Mouse (Mus musculus) frontal cortex, adult (tissue): ENCODE results near the gene Abcb5.
"Not testable (repeated sequence)": the region's sequence is repeated elsewhere in the genome, so short reads cannot be mapped to it uniquely, and the experiment has no call there.

Source experiments
- ATAC-seq: cut with Nextera tagmentation; 2 replicates; pipeline ENCODE4 v1.9.2; 2017; ENCODE audit warnings: mild to moderate bottlenecking, moderate library complexity, mixed read lengths; ENCODE audit not compliant: low TSS enrichment

The Abcb5 gene

DNA sequence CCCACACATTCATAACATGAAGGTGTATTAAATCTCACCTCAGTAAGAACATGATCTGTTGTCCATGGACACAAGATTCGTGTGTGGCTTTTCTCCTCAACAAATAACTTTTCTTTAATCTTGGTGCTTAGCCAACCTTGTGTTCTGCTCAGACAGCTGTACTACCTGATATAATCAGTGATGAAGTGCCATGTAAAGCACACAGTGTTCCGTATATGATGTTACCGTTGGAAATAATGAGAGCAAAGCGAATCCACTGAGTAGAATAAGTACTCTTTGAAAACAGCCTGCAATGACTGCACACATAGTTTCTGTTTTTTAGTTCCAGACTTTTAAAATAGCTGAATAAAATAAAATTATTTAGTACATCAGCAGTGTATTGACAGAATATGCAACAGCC is at the start of gene Abcb5:
TSS of gene Abcb5 (minus strand) at position 101 of the 400 bp plus-strand sequence.
- no peak for ATAC-seq

DNA sequence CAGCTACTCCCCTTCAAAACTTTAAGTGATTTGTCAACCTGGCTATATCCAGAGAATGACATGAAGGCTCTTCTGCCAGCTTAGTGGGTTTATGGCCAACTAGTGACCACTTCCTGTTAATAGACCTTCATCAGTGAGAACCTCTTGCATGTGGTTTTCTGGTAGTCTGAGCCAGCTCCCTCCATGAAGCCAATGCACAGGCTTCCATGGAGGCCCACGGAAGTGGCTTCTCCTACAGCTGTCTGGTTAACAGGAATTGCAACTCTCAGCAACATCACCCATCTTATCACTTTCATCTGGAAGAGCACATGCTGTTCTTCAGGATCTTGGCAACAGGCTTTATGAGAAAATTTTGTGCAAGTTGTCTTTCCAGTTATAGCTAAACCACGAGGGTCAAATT is 33.0 kb upstream of the Abcb5 start:
- peak; percentile 27; the same call in 1 of the 2 replicates for ATAC-seq

DNA sequence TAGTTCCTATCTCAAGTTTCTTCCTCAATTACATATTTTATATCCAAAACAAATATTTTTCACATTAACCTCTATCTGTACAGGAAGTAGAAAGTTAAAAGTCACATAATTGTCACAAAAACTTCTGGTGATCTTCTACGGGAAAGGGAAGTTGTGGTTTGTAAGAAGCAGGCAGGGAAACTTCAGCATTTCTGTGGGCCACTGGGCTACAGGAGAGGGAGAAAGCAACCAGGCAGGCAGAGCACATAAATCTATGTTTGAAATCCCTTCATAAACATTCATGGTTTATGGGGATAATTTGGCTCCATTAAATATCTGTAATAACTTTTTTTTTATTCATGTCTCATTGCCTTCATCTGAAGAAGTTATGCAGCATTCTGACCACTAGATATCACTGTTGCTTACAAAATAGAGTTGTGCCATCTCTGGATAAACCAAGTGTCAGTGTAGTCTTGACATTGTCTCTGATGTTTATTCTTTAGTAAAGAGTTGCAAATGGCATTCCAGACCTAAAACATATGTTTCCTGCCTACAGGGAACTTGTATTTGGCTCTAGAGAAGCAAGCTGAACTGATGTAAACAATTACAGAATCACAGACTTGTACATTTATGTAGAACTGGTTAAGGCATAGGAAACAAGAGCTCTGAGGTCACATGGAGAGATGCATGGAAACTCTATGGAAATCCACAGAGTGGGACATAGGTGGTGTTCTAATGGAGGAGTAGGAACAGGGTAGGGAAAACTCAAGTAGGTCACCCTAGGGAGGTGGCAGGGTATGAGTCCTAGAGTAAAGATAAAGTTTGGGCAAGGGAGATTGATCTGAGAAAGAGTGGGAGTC is 28.3 kb upstream of the Abcb5 start:
- peak; percentile 78 for ATAC-seq

- ATAC-seq = peak; percentile 95
These were observed 18.6 kb upstream of the Abcb5 start for GRCm38 (mm10) chr12:118984852-118985251.

DNA sequence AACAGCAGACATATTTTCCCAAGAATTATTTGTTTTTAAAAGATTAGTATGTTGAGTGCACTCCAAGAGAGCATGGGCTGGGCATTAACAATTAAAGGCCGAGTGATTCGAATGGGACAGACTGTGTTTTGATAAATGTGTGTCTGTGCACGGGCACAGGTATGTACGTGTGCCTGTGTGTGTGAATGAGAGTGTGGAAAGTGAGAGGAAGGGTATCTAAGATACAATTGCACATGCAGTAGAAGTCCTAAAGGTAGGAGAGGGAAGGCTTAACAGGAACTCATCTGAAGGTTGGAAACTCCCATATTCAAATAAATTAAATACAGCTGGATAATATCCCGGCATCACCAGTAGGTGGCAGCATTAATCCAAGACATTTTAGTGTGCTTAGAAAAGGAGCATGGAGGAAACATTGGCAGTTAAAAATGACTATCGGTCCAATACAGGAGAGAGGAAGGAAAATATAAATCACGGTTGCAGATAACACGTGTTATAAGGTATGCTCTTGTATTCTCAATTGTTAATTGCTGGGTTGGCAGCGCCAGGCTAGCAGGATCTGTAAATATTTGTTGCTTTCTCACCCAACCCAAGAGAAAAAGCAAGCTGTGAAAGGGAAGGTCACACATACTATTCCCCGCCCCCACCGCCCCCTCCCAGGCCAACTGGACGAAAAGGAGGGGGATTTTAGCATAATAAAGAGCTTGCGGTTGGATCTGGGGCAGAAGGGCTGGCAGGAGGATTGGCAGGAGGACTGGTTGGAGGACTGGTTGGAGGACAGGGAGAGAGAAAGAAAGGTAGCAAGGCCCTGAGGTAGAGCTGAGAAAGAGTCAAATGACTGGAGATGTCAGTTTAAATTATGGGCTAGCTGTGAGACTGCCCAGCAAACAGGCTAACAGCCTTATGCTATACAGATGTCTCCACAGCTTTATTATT is 35.6 kb downstream of the Abcb5 start:
- peak; percentile 85 for ATAC-seq

DNA sequence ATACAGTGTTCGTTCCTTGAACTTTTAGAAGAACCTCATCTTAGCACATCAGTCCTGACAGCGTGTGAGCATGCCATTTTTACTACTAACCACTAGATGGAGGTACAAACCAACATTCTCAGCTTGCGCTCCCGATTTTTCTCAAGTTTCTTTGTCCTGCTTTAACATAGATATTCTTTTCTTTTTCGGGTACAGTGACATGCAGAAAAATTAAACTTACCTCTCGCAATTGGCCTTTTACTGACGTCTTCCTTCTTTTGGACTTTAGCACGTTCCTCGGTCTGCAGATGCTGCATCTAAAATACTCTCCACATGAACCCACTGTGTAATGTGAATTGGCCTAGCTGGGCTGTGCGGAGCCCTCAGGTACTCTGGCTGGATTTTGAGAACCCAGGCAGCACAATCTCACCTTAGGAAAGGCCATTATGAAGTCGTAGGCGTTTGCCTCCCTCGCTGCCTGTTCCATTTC is 39.4 kb downstream of the Abcb5 start:
- ATAC-seq = peak; percentile 74

- not testable (repeated sequence) for ATAC-seq
These were observed 42.3 kb downstream of the Abcb5 start for GRCm38 (mm10) chr12:118923874-118924273.

DNA sequence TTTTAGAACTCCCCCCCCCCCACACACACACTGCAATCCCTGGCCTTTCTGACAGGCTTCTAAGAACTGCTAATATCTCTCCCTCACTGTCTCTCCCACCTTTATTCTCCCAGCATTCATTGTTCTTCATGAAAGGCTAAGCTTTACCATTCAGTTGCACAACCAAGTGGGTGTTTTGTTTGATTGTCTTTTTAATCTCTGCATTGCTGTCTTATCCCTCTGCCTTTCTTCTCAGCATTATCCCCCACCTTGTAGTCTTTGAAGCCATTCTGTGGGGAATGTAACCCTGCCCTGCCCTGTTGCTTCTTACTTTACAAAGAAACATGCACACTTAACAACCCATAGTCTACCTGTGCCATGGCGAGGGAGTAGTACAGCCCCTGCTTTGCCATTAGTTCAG is 48.5 kb downstream of the Abcb5 start:
- ATAC-seq = no peak

DNA sequence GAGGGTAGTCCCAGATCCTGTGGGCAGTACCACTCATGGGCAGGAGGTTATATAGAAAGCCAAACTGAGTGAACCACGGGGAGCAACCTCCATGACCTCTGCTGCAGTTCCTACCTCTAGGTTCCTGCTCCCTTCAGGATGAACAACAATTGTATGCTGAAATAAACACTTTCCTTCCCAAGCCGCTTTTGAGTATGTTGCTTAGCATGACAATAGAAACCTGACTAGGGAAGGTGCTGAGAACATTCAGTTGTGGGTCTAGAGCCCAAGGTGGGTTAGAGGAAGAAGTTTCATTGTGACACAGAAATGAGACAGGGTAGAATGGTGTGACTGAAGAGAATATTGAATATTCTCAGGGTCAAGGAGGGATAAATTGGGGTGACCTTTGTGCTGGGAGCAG is 55.9 kb downstream of the Abcb5 start:
- no peak for ATAC-seq

DNA sequence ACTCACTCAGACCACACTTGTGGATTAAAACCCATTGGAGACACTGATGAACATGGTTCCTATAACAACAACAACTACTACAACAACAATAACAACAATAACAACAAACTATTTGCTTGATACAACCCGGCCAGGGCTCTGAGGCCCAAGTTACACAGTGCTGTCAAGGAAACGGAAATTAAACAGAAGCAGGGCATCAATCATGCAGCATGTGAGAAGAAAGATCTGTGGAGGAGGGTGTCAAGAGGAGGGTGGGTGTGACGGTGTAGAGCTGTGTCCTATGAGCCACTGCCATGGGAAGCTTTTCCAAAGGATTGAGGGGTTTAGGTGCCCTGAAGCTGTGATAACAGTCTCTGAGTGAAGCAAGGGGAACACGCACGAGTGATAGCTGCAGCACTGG is 64.0 kb downstream of the Abcb5 start:
- ATAC-seq = no peak

DNA sequence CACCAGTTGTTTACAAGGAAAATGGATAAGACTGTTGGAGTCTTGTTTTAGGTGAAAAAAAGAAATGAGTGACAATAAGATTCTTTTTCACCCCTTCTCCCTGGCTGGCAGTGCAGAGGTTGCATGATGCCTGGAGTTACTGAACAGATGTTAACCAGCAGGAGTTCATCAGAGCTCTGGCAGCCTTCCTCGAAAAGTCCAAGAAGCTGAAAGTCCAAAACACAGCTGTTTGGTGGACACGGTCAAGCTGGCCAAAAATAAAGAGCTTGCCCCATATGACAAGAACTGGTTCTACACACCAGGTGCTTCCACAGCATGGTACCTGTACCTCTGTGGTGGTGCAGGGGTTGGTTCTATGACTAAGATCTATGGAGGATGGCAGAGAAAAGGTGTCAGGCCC is 78.3 kb downstream of the Abcb5 start:
- no peak for ATAC-seq

DNA sequence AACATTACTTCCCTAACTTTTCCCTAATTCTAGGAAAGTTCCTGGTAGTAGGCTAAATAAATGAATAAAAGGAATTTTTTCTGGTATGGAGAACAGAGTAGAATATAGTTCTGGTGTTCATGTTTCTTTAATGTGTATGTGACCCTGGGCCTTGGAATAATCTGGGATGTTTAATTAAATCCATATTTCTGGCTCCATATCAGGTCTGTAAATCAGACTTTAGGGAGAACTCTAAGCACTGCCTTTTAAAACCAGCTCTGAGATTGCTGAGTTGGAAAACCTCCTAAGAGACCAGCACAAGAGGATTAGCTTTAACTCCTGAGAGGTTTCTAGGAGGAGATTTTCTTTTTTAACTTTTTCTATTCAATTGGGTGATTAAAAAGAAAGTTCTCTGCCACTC is 83.4 kb downstream of the Abcb5 start:
- no peak for ATAC-seq

DNA sequence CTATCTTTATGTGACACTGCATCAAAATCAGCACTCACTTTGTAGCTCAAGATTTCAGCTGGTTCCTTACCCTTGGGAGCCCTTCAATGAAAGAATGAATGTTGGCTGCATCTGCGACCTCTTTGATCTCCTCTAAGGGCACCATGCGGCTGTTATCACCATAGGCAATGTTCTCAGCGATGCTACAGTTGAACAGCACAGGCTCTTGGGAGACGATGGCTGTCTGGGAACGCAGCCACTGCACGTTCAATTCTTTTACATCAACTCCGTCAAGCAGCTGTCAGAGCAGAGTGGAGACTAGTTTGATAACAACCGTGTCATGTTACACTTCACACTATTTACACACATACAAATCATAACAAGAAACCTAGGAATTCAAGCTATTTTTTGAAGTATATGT is 93.5 kb downstream of the Abcb5 start:
- ATAC-seq = no peak

DNA sequence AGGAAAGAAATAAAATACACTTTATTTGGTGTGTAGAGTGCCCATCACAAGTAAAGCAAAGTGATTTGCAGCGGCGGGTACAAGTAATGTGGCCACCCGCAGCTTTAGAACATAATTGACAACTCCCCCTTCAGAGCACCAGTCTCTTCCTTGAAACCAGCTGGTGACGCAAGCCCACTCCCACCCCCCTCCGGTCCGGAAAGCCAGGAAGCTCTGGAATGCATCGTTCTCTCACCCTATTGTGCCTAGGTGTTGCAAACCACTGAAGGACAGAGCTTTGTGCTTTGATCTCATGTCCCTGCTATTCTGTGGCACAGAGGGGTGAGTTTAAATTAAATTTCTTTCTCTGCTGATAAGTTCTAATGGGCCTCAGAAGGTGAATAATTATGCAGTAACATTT is 110.1 kb downstream of the Abcb5 start:
- ATAC-seq = no peak

GRCm38 (mm10) chr12:118854831-118855453 is 111.3 kb downstream of the Abcb5 start:
- peak; percentile 97 for ATAC-seq

DNA sequence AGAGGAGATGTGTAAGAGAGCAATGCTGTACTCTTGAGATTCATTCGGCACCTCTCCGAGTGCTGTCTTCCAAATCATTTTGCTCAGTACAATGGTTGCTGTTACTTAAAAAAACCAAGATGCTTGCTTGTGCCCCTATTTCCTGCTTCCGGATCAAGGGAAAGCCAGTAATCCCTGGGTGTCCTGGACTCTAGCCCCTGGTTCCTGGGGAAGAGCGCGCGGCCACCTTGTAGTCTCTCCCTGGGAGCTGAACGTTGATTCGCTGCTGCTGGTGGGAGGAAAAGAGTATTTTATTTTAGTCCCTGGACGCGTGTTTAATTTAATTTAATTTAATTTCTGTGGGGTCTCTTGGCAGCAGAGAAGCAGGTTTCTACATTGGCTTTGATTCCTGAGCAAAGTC is 111.8 kb downstream of the Abcb5 start:
- no peak for ATAC-seq

DNA sequence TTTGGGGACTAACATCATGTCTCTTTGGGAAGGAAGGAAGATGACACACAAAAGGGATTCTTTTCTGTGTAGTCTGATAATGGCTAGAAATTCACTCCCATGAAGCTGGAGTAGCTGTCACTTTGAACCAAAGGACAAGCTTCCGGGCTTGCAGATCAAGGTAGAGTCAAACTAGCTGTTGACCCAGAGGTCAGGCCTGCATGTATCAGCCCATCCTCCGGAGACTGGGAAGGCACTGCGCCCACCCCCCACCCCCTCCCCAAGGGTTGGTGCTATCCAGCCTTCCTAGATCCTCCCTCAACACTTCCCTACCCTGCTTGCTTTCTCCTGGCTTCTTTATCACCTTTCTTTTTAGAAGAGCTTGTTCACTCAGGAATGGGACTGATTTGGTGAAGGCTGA is 112.9 kb downstream of the Abcb5 start:
- no peak for ATAC-seq

DNA sequence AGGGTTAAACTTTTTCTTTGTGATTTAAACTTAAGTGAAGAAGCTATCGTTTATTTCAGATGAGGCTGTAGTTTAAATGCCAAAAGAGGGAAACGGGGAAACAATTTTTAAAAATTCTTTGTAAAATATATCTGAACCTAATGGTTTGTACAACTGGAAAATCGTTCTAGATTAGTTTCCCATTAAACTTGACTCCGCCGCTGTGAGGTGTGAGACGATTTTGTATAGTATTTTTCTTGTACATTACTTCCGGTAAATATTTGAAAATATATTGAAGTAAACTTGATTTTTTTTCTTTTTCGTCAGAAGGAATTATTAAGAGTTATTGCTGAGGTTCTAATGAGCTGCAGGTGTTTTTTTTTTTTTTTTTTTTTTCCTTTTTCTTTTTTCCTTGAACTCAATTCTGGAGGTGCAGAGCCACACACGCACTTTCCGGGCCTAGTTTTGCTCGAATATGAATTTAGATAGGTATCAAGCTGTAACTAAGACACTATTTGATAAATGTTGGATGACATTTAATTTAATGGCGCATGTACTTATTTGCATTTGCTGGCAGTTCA is 115.3 kb downstream of the Abcb5 start:
- ATAC-seq = no peak

DNA sequence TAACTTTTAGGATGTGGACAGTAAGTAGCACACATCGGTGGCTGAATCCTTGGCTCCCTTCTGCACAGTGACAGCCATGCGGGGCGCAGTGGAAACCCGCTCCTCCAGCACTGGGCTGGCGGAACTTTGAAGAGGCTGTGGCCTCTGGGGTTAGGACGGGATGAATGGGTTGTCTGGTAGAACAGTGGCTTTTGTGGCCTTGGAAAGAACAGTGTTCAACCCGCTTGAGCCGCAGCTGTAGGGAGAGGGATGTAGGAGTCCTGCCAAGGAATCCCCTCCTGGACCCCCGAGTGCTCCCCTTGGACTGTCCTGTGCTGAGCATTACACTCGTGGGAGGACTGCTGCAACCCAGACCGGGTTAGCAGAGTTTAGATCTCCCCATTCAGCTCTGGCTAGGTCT is 116.2 kb downstream of the Abcb5 start:
- ATAC-seq = no peak

- no peak for ATAC-seq
These were observed 116.9 kb downstream of the Abcb5 start for GRCm38 (mm10) chr12:118849203-118849861.

GRCm38 (mm10) chr12:118848496-118849202 is 117.6 kb downstream of the Abcb5 start:
- no peak for ATAC-seq
